Mouse (Mus musculus) erythroblast, embryonic 14.5 days (primary cell): ENCODE measurements around the gene Rab11b. TPM values are rescaled to one million over a fixed set of nuclear protein-coding genes. Genes with fewer than 3 reads are reported as not detected.

Experiments used
- H3K27me3 ChIP-seq: 2 replicates; pipeline ENCODE4 v1.6.1; 2012; ENCODE audit warnings: inconsistent platforms; ENCODE audit not compliant: control insufficient read depth
- H3K36me3 ChIP-seq: 2 replicates; pipeline ENCODE4 v1.6.1; 2012; ENCODE audit warnings: mild to moderate bottlenecking, inconsistent platforms; ENCODE audit not compliant: control insufficient read depth
- H3K4me1 ChIP-seq: 2 replicates; pipeline ENCODE4 v1.6.1; 2012; ENCODE audit warnings: inconsistent platforms; ENCODE audit not compliant: control insufficient read depth
- H3K4me3 ChIP-seq: replicated peaks from 2 replicates; pipeline ENCODE3; 2012; ENCODE audit warnings: moderate library complexity, mild to moderate bottlenecking, inconsistent platforms
- H3K9me3 ChIP-seq: 2 replicates; pipeline ENCODE4 v1.6.1; 2012; ENCODE audit warnings: low read length, inconsistent platforms, mixed read lengths; ENCODE audit not compliant: control insufficient read depth
- GATA1 ChIP-seq: IDR thresholded peaks from 2 replicates; pipeline ENCODE4 v1.6.1; 2012; ENCODE audit warnings: low read length, inconsistent platforms, mixed read lengths
- TAL1 ChIP-seq: IDR thresholded peaks from 3 replicates; pipeline ENCODE4 v1.6.1; 2012; ENCODE audit warnings: low read length, inconsistent platforms, mixed read lengths
- polyA plus RNA-seq: library from polyadenylated mRNA; stranded (reverse); fragments of >175 nt; gene quantifications from 2 replicates; pipeline ENCODE4 v1.2.3, GENCODE M21; 2012

Rab11b gene
- polyA plus RNA-seq, 1 experiment = 26.5 TPM

GRCm38 (mm10) chr17:33709834-33710233, 50.5 kb downstream of the Rab11b start:
- Histone ChIP-seq H3K4me3 (peak overlapping the region; percentile 25), H3K4me1 (peaks cover 77% of the 10 kb centered on the region), H3K27me3 (no peaks in the 10 kb centered on the region; the same call in 1 of the 2 replicates), H3K36me3 (peaks cover 97% of the 10 kb centered on the region), H3K9me3 (peaks cover 15% of the 10 kb centered on the region)
- TF ChIP-seq GATA1 = no peak
- TF ChIP-seq TAL1 = no peak

- Histone ChIP-seq H3K4me3 (no peak overlapping the region), H3K9me3 (no peaks in the 10 kb centered on the region), H3K27me3 (no peaks in the 10 kb centered on the region), H3K36me3 (peaks cover 99% of the 10 kb centered on the region), H3K4me1 (peaks cover 26% of the 10 kb centered on the region)
- TF ChIP-seq GATA1 = no peak
- TF ChIP-seq TAL1 = no peak
Observed at GRCm38 (mm10) chr17:33703091-33703490, 57.2 kb downstream of the Rab11b start.

- H3K4me1 ChIP-seq = peaks cover 20% of the 10 kb centered on the region
- no peaks in the 10 kb centered on the region for H3K9me3 ChIP-seq
- H3K27me3 ChIP-seq = no peaks in the 10 kb centered on the region
- TF ChIP-seq GATA1 (no peak), TAL1 (no peak)
- H3K4me3 ChIP-seq = no peak overlapping the region
- H3K36me3 ChIP-seq = peaks cover 99% of the 10 kb centered on the region
Observed at GRCm38 (mm10) chr17:33702178-33702577, 58.2 kb downstream of the Rab11b start.

- no peaks in the 10 kb centered on the region for H3K9me3 ChIP-seq
- H3K27me3 ChIP-seq = no peaks in the 10 kb centered on the region
- TF ChIP-seq TAL1 (no peak), GATA1 (no peak)
- peaks cover 100% of the 10 kb centered on the region for H3K36me3 ChIP-seq
- no peak overlapping the region for H3K4me3 ChIP-seq
- peaks cover 3% of the 10 kb centered on the region; the same call in 1 of the 2 replicates for H3K4me1 ChIP-seq
Observed at GRCm38 (mm10) chr17:33695471-33695870, 64.9 kb downstream of the Rab11b start.

Other genes with a start within 250 kb of the Rab11b start
- 0.04 and 0.12 TPM in 2 replicates for gene Adamts10, start 236.3 kb downstream of the Rab11b start, polyA plus RNA-seq
- 0.06 TPM in 2 replicates for gene Myo1f, start 204.8 kb downstream of the Rab11b start, polyA plus RNA-seq
- 14.9 and 17.2 TPM in 2 replicates for gene Zfp414, start 131.4 kb downstream of the Rab11b start, polyA plus RNA-seq
- 0.09 and 0.12 TPM in 2 replicates for gene Pram1, start 122.5 kb downstream of the Rab11b start, polyA plus RNA-seq
- 33.0 and 43.0 TPM in 2 replicates for gene Hnrnpm, start 73.7 kb downstream of the Rab11b start, polyA plus RNA-seq
- 80.5 and 112 TPM in 2 replicates for gene March2, start 41.9 kb downstream of the Rab11b start, polyA plus RNA-seq
- 0.07 TPM in 1 of 2 replicates, not detected in the other for gene Angptl4, start 21.3 kb upstream of the Rab11b start, polyA plus RNA-seq
- 0.03 TPM in 2 replicates for gene Kank3, start 50.0 kb upstream of the Rab11b start, polyA plus RNA-seq
- gene Rps28, start 64.0 kb upstream of the Rab11b start, polyA plus RNA-seq = 366 and 664 TPM in 2 replicates
- gene Ndufa7, start 64.0 kb upstream of the Rab11b start, polyA plus RNA-seq = 125 and 152 TPM in 2 replicates
- 0.26 and 0.86 TPM in 2 replicates for gene Cd320, start 82.6 kb upstream of the Rab11b start, polyA plus RNA-seq
- not detected in 2 replicates for gene Gm7029, start 113.3 kb upstream of the Rab11b start, polyA plus RNA-seq
- 24.3 and 25.8 TPM in 2 replicates for gene Kifc1, start 130.1 kb upstream of the Rab11b start, polyA plus RNA-seq
- gene Platr17, start 144.6 kb upstream of the Rab11b start, polyA plus RNA-seq = 0.08 TPM in 1 of 2 replicates, not detected in the other
- 1.4 TPM in 2 replicates for gene Daxx, start 148.9 kb upstream of the Rab11b start, polyA plus RNA-seq
- 14.7 and 21.8 TPM in 2 replicates for gene Tapbp, start 155.4 kb upstream of the Rab11b start, polyA plus RNA-seq
- gene Zbtb22, start 155.4 kb upstream of the Rab11b start, polyA plus RNA-seq = 5.6 and 5.7 TPM in 2 replicates
- 3.1 and 3.5 TPM in 2 replicates for gene Rgl2, start 169.0 kb upstream of the Rab11b start, polyA plus RNA-seq
- gene Pfdn6, start 179.8 kb upstream of the Rab11b start, polyA plus RNA-seq = 48.7 and 66.5 TPM in 2 replicates
- gene Wdr46, start 180.1 kb upstream of the Rab11b start, polyA plus RNA-seq = 6.0 and 6.7 TPM in 2 replicates
- 0.21 and 0.45 TPM in 2 replicates for gene B3galt4, start 191.0 kb upstream of the Rab11b start, polyA plus RNA-seq
- gene Vps52, start 195.3 kb upstream of the Rab11b start, polyA plus RNA-seq = 10.1 and 11.6 TPM in 2 replicates
- 11.8 and 13.8 TPM in 2 replicates for gene Rps18, start 195.5 kb upstream of the Rab11b start, polyA plus RNA-seq
- gene H2-K1, start 239.8 kb upstream of the Rab11b start, polyA plus RNA-seq = 0.91 and 0.94 TPM in 2 replicates